Comparison of ENCODE assay signal across 12 mouse cellular contexts in genomic region chr4:77644435-77644834, GRCm38 (mm10).
DNase-seq lines count a peak whose midpoint lies in the region; ATAC-seq and TF ChIP-seq lines count a peak whose summit lies in the region.
"Had no signal": no experiment of that assay in that cellular context is flagged by ENCODE, and none has a peak within 500 bp of the region (broad histone marks: within the 10 kb centered on the region; RNA-seq: fewer than 3 reads in every experiment).

No protein-coding gene starts in this region.

- no peak overlapping the region for H3K27ac ChIP-seq in forebrain, postnatal 0 days (ENCODE audit: low read depth, low read length)
- no peak overlapping the region for H3K27ac ChIP-seq in forebrain, embryonic 15.5 days (replicated peaks)
- H3K27ac ChIP-seq: embryonic facial prominence, embryonic 15.5 days; liver, embryonic 12.5 days had no signal

- no peak overlapping the region for H3K4me2 ChIP-seq in forebrain, postnatal 0 days (ENCODE audit: low read depth)
- no peak overlapping the region for H3K4me2 ChIP-seq in forebrain, embryonic 15.5 days (replicated peaks)
- H3K4me2 ChIP-seq: embryonic facial prominence, embryonic 15.5 days; liver, embryonic 12.5 days had no signal

- ATAC-seq in forebrain, postnatal 0 days, result no peak
- no peak for ATAC-seq in forebrain, embryonic 15.5 days (replicated peaks)
- ATAC-seq in inflammation-experienced regulatory T-cells, adult 6 months, result no peak
- ATAC-seq: liver, embryonic 12.5 days had no signal

- no peaks in the 10 kb centered on the region for H3K36me3 ChIP-seq in forebrain, postnatal 0 days (ENCODE audit: insufficient read depth)
- H3K36me3 ChIP-seq in forebrain, embryonic 15.5 days, result no peaks in the 10 kb centered on the region
- H3K36me3 ChIP-seq: embryonic facial prominence, embryonic 15.5 days; liver, embryonic 12.5 days had no signal

- peak; percentile 45 for TF ChIP-seq CTCF in forebrain, postnatal 0 days (IDR thresholded peaks at IDR 0.05; ENCODE audit: low read depth)

- no peaks in the 10 kb centered on the region for H3K9me3 ChIP-seq in forebrain, postnatal 0 days (ENCODE audit: low read length)
- no peaks in the 10 kb centered on the region for H3K9me3 ChIP-seq in forebrain, embryonic 15.5 days
- H3K9me3 ChIP-seq: embryonic facial prominence, embryonic 15.5 days; liver, embryonic 12.5 days had no signal

- H3K4me1 ChIP-seq in forebrain, postnatal 0 days (ENCODE audit: insufficient read depth), result no peaks in the 10 kb centered on the region
- H3K4me1 ChIP-seq in forebrain, embryonic 15.5 days, result no peaks in the 10 kb centered on the region
- H3K4me1 ChIP-seq: embryonic facial prominence, embryonic 15.5 days; liver, embryonic 12.5 days had no signal

- DNase-seq in forebrain, postnatal 0 days, result peak; percentile 34
- peak; percentile 24 to 25 for DNase-seq in kidney, postnatal 4 days
- DNase-seq in kidney, postnatal 14 days, result no peak
- peak; percentile 49 for DNase-seq in A20 (ENCODE audit: low read depth, low spot score)
- peak; percentile 5 for DNase-seq in MN1 (ENCODE audit: low spot score)
- DNase-seq in thymus, postnatal 25 days, result no peak
- DNase-seq: lung, postnatal 4 days had no signal

- H3K4me3 ChIP-seq in forebrain, postnatal 0 days (ENCODE audit: low read depth, low read length), result no peak overlapping the region
- H3K4me3 ChIP-seq in forebrain, embryonic 15.5 days, result no peak overlapping the region
- H3K4me3 ChIP-seq: embryonic facial prominence, embryonic 15.5 days; liver, embryonic 12.5 days had no signal

- no peaks in the 10 kb centered on the region for H3K27me3 ChIP-seq in forebrain, postnatal 0 days (ENCODE audit: insufficient read depth, low read length)
- H3K27me3 ChIP-seq in forebrain, embryonic 15.5 days, result no peaks in the 10 kb centered on the region
- H3K27me3 ChIP-seq: CH12.LX; embryonic facial prominence, embryonic 15.5 days; liver, embryonic 12.5 days had no signal

- no peak overlapping the region for H3K9ac ChIP-seq in forebrain, postnatal 0 days
- no peak overlapping the region for H3K9ac ChIP-seq in forebrain, embryonic 15.5 days (replicated peaks)
- H3K9ac ChIP-seq: embryonic facial prominence, embryonic 15.5 days; liver, embryonic 12.5 days had no signal

Comparison
In these comparisons a context has a peak if more than half of its experiments do, and no peak if none do; other contexts are left out.
1. DNase-seq: peak in forebrain, postnatal 0 days (single experiment), kidney, postnatal 4 days (2 of 2), A20 (single experiment) and MN1 (single experiment); none in kidney, postnatal 14 days (single experiment) and thymus, postnatal 25 days (single experiment).